ENCODE assay signal across 22 mouse cellular contexts in genomic region chr15:80124651-80125050, GRCm38 (mm10). TPM values are rescaled to one million over a fixed set of nuclear protein-coding genes. Genes with fewer than 3 reads are reported as not detected.
DNase-seq lines count a peak whose midpoint lies in the region; ATAC-seq and TF ChIP-seq lines count a peak whose summit lies in the region.
"Had no signal": no experiment of that assay in that cellular context is flagged by ENCODE, and none has a peak within 500 bp of the region (broad histone marks: within the 10 kb centered on the region; RNA-seq: fewer than 3 reads in every experiment).

No protein-coding gene starts in this region.

- no peak overlapping the region for H3K4me3 ChIP-seq in kidney, embryonic 14.5 days (ENCODE audit: low read length)
- H3K4me3 ChIP-seq in lung, embryonic 16.5 days (ENCODE audit: low read length) = no peak overlapping the region
- no peak overlapping the region for H3K4me3 ChIP-seq in lung, adult 2 months (replicated peaks; ENCODE audit: extremely low read depth, low read depth, low read length)
- H3K4me3 ChIP-seq in kidney, embryonic 16.5 days (ENCODE audit: low read length) = no peak overlapping the region
- H3K4me3 ChIP-seq in limb, embryonic 14.5 days (replicated peaks; ENCODE audit: low read length) = no peak overlapping the region
- H3K4me3 ChIP-seq in forebrain, embryonic 12.5 days (replicated peaks) = no peak overlapping the region
- H3K4me3 ChIP-seq: embryonic facial prominence, embryonic 13.5 days; forebrain, embryonic 13.5 days; heart, adult 2 months; heart, embryonic 15.5 days; hindbrain, embryonic 10.5 days had no signal

- no peak overlapping the region for H3K4me2 ChIP-seq in kidney, embryonic 14.5 days (replicated peaks; ENCODE audit: low read depth, low read length)
- H3K4me2 ChIP-seq in lung, embryonic 16.5 days (ENCODE audit: low read depth, low read length) = no peak overlapping the region
- no peak overlapping the region for H3K4me2 ChIP-seq in kidney, embryonic 16.5 days (replicated peaks; ENCODE audit: low read depth, low read length)
- no peak overlapping the region for H3K4me2 ChIP-seq in limb, embryonic 14.5 days (replicated peaks; ENCODE audit: low read depth, low read length, severe bottlenecking)
- no peak overlapping the region for H3K4me2 ChIP-seq in forebrain, embryonic 12.5 days
- H3K4me2 ChIP-seq: embryonic facial prominence, embryonic 13.5 days; forebrain, embryonic 13.5 days; heart, embryonic 11.5 days; heart, embryonic 15.5 days had no signal

- intact Hi-C loops in heart, postnatal 36 days (cut with DNase I) = no loop called here

- DNase-seq in kidney, adult 18-20 months = peak; percentile 43
- no peak for DNase-seq in lung, adult 2 months
- no peak for DNase-seq in limb, embryonic 14.5 days (ENCODE audit: low spot score)
- DNase-seq in heart, postnatal 36 days = no peak
- DNase-seq: adrenal gland, postnatal 14 days; cerebellum, adult 18-20 months; cerebellum, adult 9-11 months; forebrain, postnatal 0 days; gastrocnemius, postnatal 14 days; heart, adult 2 months; heart, postnatal 14 days had no signal

- no peaks in the 10 kb centered on the region for H3K9me3 ChIP-seq in kidney, embryonic 14.5 days (ENCODE audit: control insufficient read depth, low read length)
- no peaks in the 10 kb centered on the region for H3K9me3 ChIP-seq in lung, embryonic 16.5 days (ENCODE audit: control insufficient read depth, low read length)
- H3K9me3 ChIP-seq in kidney, embryonic 16.5 days (ENCODE audit: low read length) = no peaks in the 10 kb centered on the region
- H3K9me3 ChIP-seq in limb, embryonic 14.5 days (ENCODE audit: control insufficient read depth, low read length) = no peaks in the 10 kb centered on the region
- no peaks in the 10 kb centered on the region for H3K9me3 ChIP-seq in forebrain, embryonic 12.5 days
- H3K9me3 ChIP-seq: embryonic facial prominence, embryonic 13.5 days; forebrain, embryonic 13.5 days; heart, embryonic 15.5 days; hindbrain, embryonic 10.5 days had no signal

- ATAC-seq in kidney, embryonic 14.5 days (ENCODE audit: low FRiP score, low TSS enrichment) = no peak
- ATAC-seq in lung, embryonic 16.5 days (ENCODE audit: low read depth) = no peak
- ATAC-seq in kidney, embryonic 16.5 days (ENCODE audit: low FRiP score, low TSS enrichment) = no peak
- ATAC-seq in limb, embryonic 14.5 days (ENCODE audit: low FRiP score, low read depth) = no peak
- no peak for ATAC-seq in forebrain, embryonic 12.5 days (ENCODE audit: low FRiP score)
- ATAC-seq: activated CD4-positive, CD25-positive, alpha-beta regulatory T cell, adult 4 months; forebrain, embryonic 13.5 days; forebrain, postnatal 0 days had no signal

- H3K36me3 ChIP-seq in kidney, embryonic 14.5 days (ENCODE audit: control insufficient read depth, insufficient read depth, low read length) = no peaks in the 10 kb centered on the region
- H3K36me3 ChIP-seq in lung, embryonic 16.5 days (ENCODE audit: control insufficient read depth, insufficient read depth, low read length) = no peaks in the 10 kb centered on the region
- no peaks in the 10 kb centered on the region for H3K36me3 ChIP-seq in kidney, embryonic 16.5 days (ENCODE audit: insufficient read depth, low read length)
- no peaks in the 10 kb centered on the region for H3K36me3 ChIP-seq in limb, embryonic 14.5 days (ENCODE audit: control insufficient read depth, insufficient read depth, low read length)
- no peaks in the 10 kb centered on the region for H3K36me3 ChIP-seq in forebrain, embryonic 12.5 days (replicated peaks)
- H3K36me3 ChIP-seq: embryonic facial prominence, embryonic 13.5 days; heart, embryonic 15.5 days; hindbrain, embryonic 10.5 days had no signal

- H3K4me1 ChIP-seq in kidney, embryonic 14.5 days (ENCODE audit: control insufficient read depth, insufficient read depth, low read length) = no peaks in the 10 kb centered on the region
- peaks cover 3% of the 10 kb centered on the region; the same call in 1 of the 2 replicates for H3K4me1 ChIP-seq in lung, embryonic 16.5 days (replicated peaks; ENCODE audit: control insufficient read depth, insufficient read depth, low read length)
- no peaks in the 10 kb centered on the region for H3K4me1 ChIP-seq in lung, adult 2 months (ENCODE audit: control insufficient read depth, insufficient read depth, low read length)
- peaks cover 10% of the 10 kb centered on the region; the same call in 1 of the 2 replicates for H3K4me1 ChIP-seq in kidney, embryonic 16.5 days (ENCODE audit: insufficient read depth, low read length)
- no peaks in the 10 kb centered on the region; the same call in 1 of the 2 replicates for H3K4me1 ChIP-seq in limb, embryonic 14.5 days (ENCODE audit: control insufficient read depth, insufficient read depth, low read length)
- H3K4me1 ChIP-seq in forebrain, embryonic 12.5 days = no peaks in the 10 kb centered on the region
- H3K4me1 ChIP-seq: embryonic facial prominence, embryonic 13.5 days; forebrain, embryonic 13.5 days; heart, embryonic 15.5 days had no signal

- WGBS in kidney, embryonic 14.5 days = 78% methylated on average over 4 of the region's 4 CpGs
- 75% methylated on average over 4 of the region's 4 CpGs for WGBS in lung, embryonic 16.5 days
- WGBS in lung, adult 2 months = 70% methylated on average over 4 of the region's 4 CpGs
- 71% methylated on average over 4 of the region's 4 CpGs for WGBS in kidney, embryonic 16.5 days
- 74% methylated on average over 4 of the region's 4 CpGs for WGBS in limb, embryonic 14.5 days
- WGBS in forebrain, embryonic 12.5 days = 79% methylated on average over 4 of the region's 4 CpGs

- H3K27ac ChIP-seq in kidney, embryonic 14.5 days (ENCODE audit: low read depth, low read length) = no peak overlapping the region
- peak overlapping the region; percentile 64 for H3K27ac ChIP-seq in lung, embryonic 16.5 days (ENCODE audit: low read length)
- peak overlapping the region; percentile 15; the same call in 1 of the 2 replicates for H3K27ac ChIP-seq in kidney, embryonic 16.5 days (ENCODE audit: low read length)
- H3K27ac ChIP-seq in limb, embryonic 14.5 days (replicated peaks; ENCODE audit: low read depth, low read length) = 0 out of 2 replicates have a peak overlapping the region, but pooled peaks have one; percentile 35
- no peak overlapping the region for H3K27ac ChIP-seq in forebrain, embryonic 12.5 days
- H3K27ac ChIP-seq: embryonic facial prominence, embryonic 13.5 days; forebrain, embryonic 13.5 days; heart, adult 2 months; hindbrain, embryonic 10.5 days had no signal

- H3K27me3 ChIP-seq in kidney, embryonic 14.5 days (ENCODE audit: control insufficient read depth, insufficient read depth, low read length) = no peaks in the 10 kb centered on the region
- H3K27me3 ChIP-seq in lung, embryonic 16.5 days (ENCODE audit: control insufficient read depth, insufficient read depth, low read depth, low read length) = no peaks in the 10 kb centered on the region
- H3K27me3 ChIP-seq in kidney, embryonic 16.5 days (ENCODE audit: insufficient read depth, low read length) = no peaks in the 10 kb centered on the region
- no peaks in the 10 kb centered on the region for H3K27me3 ChIP-seq in limb, embryonic 14.5 days (ENCODE audit: control insufficient read depth, insufficient read depth, low read length)
- 0 out of 2 replicates have a peak, but pooled peaks cover 5% of the 10 kb centered on the region for H3K27me3 ChIP-seq in forebrain, embryonic 12.5 days
- H3K27me3 ChIP-seq: embryonic facial prominence, embryonic 13.5 days; forebrain, embryonic 13.5 days; heart, embryonic 15.5 days had no signal

- TF ChIP-seq POLR2A in lung, adult 2 months (IDR thresholded peaks at IDR 0.05; ENCODE audit: borderline replicate concordance, extremely low read depth, low read depth, low read length) = no peak
- no peak for TF ChIP-seq POLR2A in limb, embryonic 14.5 days (IDR thresholded peaks at IDR 0.05; ENCODE audit: borderline replicate concordance, extremely low read depth, insufficient read depth, insufficient read length)

- H3K9ac ChIP-seq in kidney, embryonic 14.5 days (ENCODE audit: low read depth, low read length) = no peak overlapping the region
- no peak overlapping the region for H3K9ac ChIP-seq in lung, embryonic 16.5 days (ENCODE audit: low read length)
- H3K9ac ChIP-seq in kidney, embryonic 16.5 days (replicated peaks; ENCODE audit: low read length) = no peak overlapping the region
- no peak overlapping the region for H3K9ac ChIP-seq in limb, embryonic 14.5 days (ENCODE audit: low read depth, low read length, severe bottlenecking)
- H3K9ac ChIP-seq in forebrain, embryonic 12.5 days = no peak overlapping the region
- H3K9ac ChIP-seq: embryonic facial prominence, embryonic 13.5 days; forebrain, embryonic 13.5 days; forebrain, postnatal 0 days; heart, embryonic 15.5 days had no signal

- TF ChIP-seq CTCF in lung, adult 2 months (IDR thresholded peaks at IDR 0.05; ENCODE audit: insufficient read depth, low read length) = no peak

RNA-seq across cellular contexts. Expression of gene Tab1, which starts 8.3 kb away (rescaled TPM):
- polyA plus RNA-seq in kidney, embryonic 14.5 days (2014; fragmentation: Nextera tagmentation; extraction: Ambion mirVana) = 25.3 and 35.2 TPM in 2 replicates
- 31.5 and 33.5 TPM in 2 replicates for polyA plus RNA-seq in lung, embryonic 16.5 days (2015; fragmentation: Nextera tagmentation; extraction: Ambion mirVana)
- polyA plus RNA-seq in lung, adult 2 months (2012; rRNA removed) = 19.1 and 23.5 TPM in 2 replicates
- 44.1 and 44.7 TPM in 2 replicates for polyA plus RNA-seq in kidney, embryonic 16.5 days (2015; fragmentation: Nextera tagmentation; extraction: Ambion mirVana)
- 43.1 and 56.5 TPM in 2 replicates for polyA plus RNA-seq in limb, embryonic 14.5 days (2012; rRNA removed)
- 34.6 and 39.4 TPM in 2 replicates for polyA plus RNA-seq in limb, embryonic 14.5 days (2014; fragmentation: Nextera tagmentation; extraction: Ambion mirVana)
- 40.5 and 44.0 TPM in 2 replicates for polyA plus RNA-seq in forebrain, embryonic 12.5 days (2016; fragmentation: Nextera tagmentation; extraction: Ambion mirVana)
- total RNA-seq in heart, postnatal 36 days (2021) = 10 to 100 TPM; 23.4 to 23.8 TPM

RNA-seq across cellular contexts. Expression of gene Rpl3, which starts 33.0 kb away (rescaled TPM):
- polyA plus RNA-seq in kidney, embryonic 14.5 days (2014; fragmentation: Nextera tagmentation; extraction: Ambion mirVana) = 1,350 and 1,409 TPM in 2 replicates
- polyA plus RNA-seq in lung, embryonic 16.5 days (2015; fragmentation: Nextera tagmentation; extraction: Ambion mirVana) = 994 and 1,049 TPM in 2 replicates
- 369 and 428 TPM in 2 replicates for polyA plus RNA-seq in lung, adult 2 months (2012; rRNA removed)
- 981 and 1,131 TPM in 2 replicates for polyA plus RNA-seq in kidney, embryonic 16.5 days (2015; fragmentation: Nextera tagmentation; extraction: Ambion mirVana)
- polyA plus RNA-seq in limb, embryonic 14.5 days (2012; rRNA removed) = 1,074 and 1,569 TPM in 2 replicates
- 1,384 and 1,387 TPM in 2 replicates for polyA plus RNA-seq in limb, embryonic 14.5 days (2014; fragmentation: Nextera tagmentation; extraction: Ambion mirVana)
- 659 and 694 TPM in 2 replicates for polyA plus RNA-seq in forebrain, embryonic 12.5 days (2016; fragmentation: Nextera tagmentation; extraction: Ambion mirVana)
- total RNA-seq in heart, postnatal 36 days (2021) = 100 to 1,000 TPM; 163 to 164 TPM

RNA-seq across cellular contexts. Expression of gene Syngr1, which starts 33.5 kb away (rescaled TPM):
- 9.5 and 11.9 TPM in 2 replicates for polyA plus RNA-seq in kidney, embryonic 14.5 days (2014; fragmentation: Nextera tagmentation; extraction: Ambion mirVana)
- 20.7 and 21.9 TPM in 2 replicates for polyA plus RNA-seq in lung, embryonic 16.5 days (2015; fragmentation: Nextera tagmentation; extraction: Ambion mirVana)
- 44.1 and 50.9 TPM in 2 replicates for polyA plus RNA-seq in lung, adult 2 months (2012; rRNA removed)
- 14.3 and 16.0 TPM in 2 replicates for polyA plus RNA-seq in kidney, embryonic 16.5 days (2015; fragmentation: Nextera tagmentation; extraction: Ambion mirVana)
- polyA plus RNA-seq in limb, embryonic 14.5 days (2012; rRNA removed) = 10.8 and 11.0 TPM in 2 replicates
- polyA plus RNA-seq in limb, embryonic 14.5 days (2014; fragmentation: Nextera tagmentation; extraction: Ambion mirVana) = 8.3 and 11.5 TPM in 2 replicates
- polyA plus RNA-seq in forebrain, embryonic 12.5 days (2016; fragmentation: Nextera tagmentation; extraction: Ambion mirVana) = 12.1 and 13.9 TPM in 2 replicates
- total RNA-seq in heart, postnatal 36 days (2021) = 10 to 100 TPM; 81.8 to 90.5 TPM

RNA-seq across cellular contexts. Expression of gene Mgat3, which starts 48.9 kb away (rescaled TPM):
- 3.6 and 6.1 TPM in 2 replicates for polyA plus RNA-seq in kidney, embryonic 14.5 days (2014; fragmentation: Nextera tagmentation; extraction: Ambion mirVana)
- polyA plus RNA-seq in lung, embryonic 16.5 days (2015; fragmentation: Nextera tagmentation; extraction: Ambion mirVana) = 3.9 and 4.3 TPM in 2 replicates
- 21.5 and 23.9 TPM in 2 replicates for polyA plus RNA-seq in lung, adult 2 months (2012; rRNA removed)
- polyA plus RNA-seq in kidney, embryonic 16.5 days (2015; fragmentation: Nextera tagmentation; extraction: Ambion mirVana) = 9.4 and 9.5 TPM in 2 replicates
- 18.1 and 23.9 TPM in 2 replicates for polyA plus RNA-seq in limb, embryonic 14.5 days (2012; rRNA removed)
- 6.7 and 8.0 TPM in 2 replicates for polyA plus RNA-seq in limb, embryonic 14.5 days (2014; fragmentation: Nextera tagmentation; extraction: Ambion mirVana)
- polyA plus RNA-seq in forebrain, embryonic 12.5 days (2016; fragmentation: Nextera tagmentation; extraction: Ambion mirVana) = 8.6 and 9.6 TPM in 2 replicates
- total RNA-seq in heart, postnatal 36 days (2021) = 1 to 10 TPM; 1.3 to 1.7 TPM
- total RNA-seq: MEL had no signal

Comparison
In these comparisons a context has a peak if more than half of its experiments do, and no peak if none do; other contexts are left out.
1. H3K27ac ChIP-seq: peak in lung, embryonic 16.5 days (single experiment), kidney, embryonic 16.5 days (single experiment) and limb, embryonic 14.5 days (single experiment); none in kidney, embryonic 14.5 days (single experiment) and forebrain, embryonic 12.5 days (single experiment).